Mouse (Mus musculus) liver, postnatal 0 days (tissue): ENCODE results near the gene Misp.

ENCODE experiments used
- CTCF ChIP-seq: sonication (generic); IDR thresholded peaks from 2 replicates; pipeline ENCODE4 v1.5.1; 2016; ENCODE audit warnings: antibody characterized with exemption, low read depth
- EP300 ChIP-seq: IDR thresholded peaks from 2 replicates; pipeline ENCODE4 v1.6.1; 2016; ENCODE audit warnings: antibody characterized with exemption, low read depth, mild to moderate bottlenecking

DNA sequence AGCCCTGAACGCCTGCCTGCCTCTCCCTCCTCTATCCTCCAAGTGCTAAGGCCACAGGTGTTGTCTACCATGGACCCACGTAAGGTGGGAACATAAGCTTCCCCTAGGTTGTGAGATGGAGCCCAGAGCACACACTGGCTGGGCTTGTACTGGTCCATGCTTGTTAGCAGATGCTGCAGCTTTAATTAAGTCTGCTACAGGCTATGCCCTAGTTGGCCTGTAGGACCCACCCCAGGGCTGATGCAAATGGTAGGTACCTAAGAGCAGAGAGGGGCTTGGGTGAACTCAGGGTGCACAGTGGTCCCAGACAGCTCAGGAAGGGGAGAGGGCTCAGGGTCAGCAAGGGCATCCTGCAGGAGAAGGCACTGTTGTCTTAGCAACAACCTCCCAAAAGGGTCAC lies 31.2 kb upstream of the Misp start:
- TF ChIP-seq CTCF (0 out of 2 replicates have a peak, but pooled peaks have one; percentile 4), EP300 (no peak)
